Mouse (Mus musculus): ENCODE data around the gene Nup62.

Nup62 gene

DNA sequence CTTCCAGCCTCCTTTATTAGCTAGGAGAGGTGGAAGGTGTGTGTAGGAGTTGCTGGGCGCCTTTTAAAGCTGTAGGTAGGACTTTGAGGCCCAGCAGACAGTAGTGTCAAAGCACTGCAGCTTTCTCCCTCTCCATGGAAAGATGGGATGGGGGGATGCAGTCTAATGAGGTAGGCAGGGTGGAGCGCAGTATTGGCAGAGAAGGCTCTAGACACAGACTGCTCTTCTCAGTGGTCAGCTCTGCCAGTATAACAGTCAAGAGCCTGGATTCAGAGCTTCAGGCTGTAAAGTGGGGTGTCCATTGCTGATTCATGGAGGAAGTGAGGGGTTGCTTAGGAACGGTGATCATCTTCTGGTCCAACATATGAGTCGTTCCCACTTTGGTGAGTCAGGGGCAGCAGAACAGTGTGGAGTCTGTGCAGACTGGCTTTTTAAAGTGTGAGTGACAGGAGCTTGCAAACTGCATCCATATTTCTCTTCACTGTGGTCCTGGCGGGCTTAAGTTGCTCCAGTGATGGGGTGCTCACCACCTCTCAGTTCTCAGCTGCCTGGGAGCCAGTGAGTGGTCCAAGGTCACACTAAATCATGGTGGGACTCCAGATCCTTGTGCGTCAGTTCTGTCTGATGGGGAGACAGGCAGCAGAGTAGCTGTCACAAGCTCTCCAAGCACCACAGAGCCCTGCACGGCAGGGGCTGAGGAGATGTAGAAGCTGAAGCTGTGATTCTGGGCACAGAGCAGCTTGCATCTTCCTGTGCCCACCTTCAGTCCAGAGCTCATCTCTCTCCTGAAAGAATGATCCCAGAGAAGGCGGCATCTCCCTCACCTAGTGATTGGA, 35.1 kb downstream of the Nup62 start:
- CTCF ChIA-PET: interaction anchor here in 2 of 4 experiments (0.9 to 3.2 kb wide), 7 partner anchors 10 to 142 kb away, joined by 3 to 12 read pairs (median 3); partner anchors contain the start of gene Izumo2 (in 1 of the 2)
- POLR2A ChIA-PET: interaction anchor here (0.5 to 52.0 kb wide), 59 partner anchors 2 to 360 kb away, joined by 3 to 2007 read pairs (median 10); partner anchors contain the start of genes Atf5 (in 4 of the 4), Il4i1 (in 4 of the 4), Nup62 (in 4 of the 4) and Ptov1 (in 4 of the 4)

- ChIA-PET CTCF (interaction anchor here in 2 of 4 experiments (1.0 to 3.2 kb wide), 4 partner anchors 9 to 124 kb away, joined by 3 to 12 read pairs (median 3); no protein-coding TSS in a partner anchor), POLR2A (interaction anchor here in 3 of 4 experiments (0.5 to 52.0 kb wide), 21 partner anchors 3 to 164 kb away, joined by 3 to 2007 read pairs (median 34); partner anchors contain the start of genes Atf5 (in 3 of the 3), Il4i1 (in 3 of the 3), Nup62 (in 3 of the 3) and Ptov1 (in 3 of the 3))
These were observed 35.8 kb downstream of the Nup62 start for GRCm38 (mm10) chr7:44851625-44852234.

DNA sequence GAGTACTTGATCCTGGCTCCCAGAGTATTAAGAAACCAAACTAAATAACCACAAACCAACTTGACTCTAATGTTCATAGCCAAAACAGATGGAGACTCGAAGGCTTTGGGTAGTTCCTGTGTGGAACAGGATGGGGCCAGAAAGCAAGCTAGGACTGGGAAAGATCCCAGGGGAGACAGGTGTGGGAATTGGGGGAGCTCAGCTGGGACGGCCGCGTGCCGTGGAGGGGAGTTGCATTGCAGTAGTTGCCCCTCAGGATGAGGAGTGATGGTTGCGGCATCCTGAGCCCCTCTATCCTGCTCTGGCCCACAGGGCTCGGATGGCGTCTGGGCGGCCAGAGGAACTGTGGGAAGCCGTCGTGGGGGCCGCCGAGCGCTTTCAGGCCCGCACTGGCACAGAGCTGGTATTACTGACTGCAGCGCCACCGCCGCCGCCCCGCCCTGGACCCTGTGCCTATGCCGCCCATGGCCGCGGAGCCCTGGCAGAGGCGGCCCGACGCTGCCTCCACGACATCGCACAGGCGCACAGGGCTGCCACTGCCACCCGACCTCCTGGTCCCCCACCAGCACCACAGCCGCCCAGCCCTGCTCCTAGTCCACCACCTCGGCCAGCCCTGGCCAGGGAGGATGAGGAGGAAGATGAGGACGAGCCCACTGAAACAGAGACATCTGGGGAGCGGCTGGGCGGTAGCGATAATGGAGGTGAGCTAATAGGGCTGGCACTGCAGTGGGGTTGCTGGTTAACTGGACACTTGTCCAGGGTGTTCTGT, 36.6 kb downstream of the Nup62 start:
- ChIA-PET POLR2A (interaction anchor here in 3 of 4 experiments (0.6 to 52.0 kb wide), 14 partner anchors 3 to 211 kb away, joined by 3 to 2007 read pairs (median 26); partner anchors contain the start of genes Ptov1 (in 3 of the 3), Atf5 (in 2 of the 3), Il4i1 (in 2 of the 3) and Nup62 (in 2 of the 3)), CTCF (interaction anchor here in 2 of 4 experiments (1.1 to 3.2 kb wide), 3 partner anchors 8 to 28 kb away, joined by 3 to 12 read pairs (median 4); no protein-coding TSS in a partner anchor)

DNA sequence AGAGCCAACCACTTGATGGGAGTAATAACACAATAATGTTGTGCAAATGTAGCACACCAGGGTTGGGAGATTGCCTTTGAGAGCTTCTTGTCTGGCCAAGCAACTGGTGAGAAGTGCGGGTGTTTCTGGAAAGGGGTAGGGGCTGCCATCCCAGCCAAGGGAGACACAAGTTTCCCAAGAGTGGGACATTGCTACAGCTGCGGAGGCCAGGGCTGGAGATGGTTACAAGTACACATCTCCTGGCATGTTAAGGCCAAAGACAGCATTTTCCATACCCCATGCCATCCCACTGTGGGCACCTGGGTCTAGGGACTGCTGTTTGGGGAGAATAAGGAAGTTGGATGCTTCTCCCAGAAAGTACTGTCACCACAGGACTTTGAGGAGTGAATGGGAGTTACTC, 37.2 kb downstream of the Nup62 start:
- ChIA-PET POLR2A (interaction anchor here in 2 of 4 experiments (0.6 to 52.0 kb wide), 13 partner anchors 4 to 210 kb away, joined by 3 to 2007 read pairs (median 12); partner anchors contain the start of genes Atf5 (in 2 of the 2), Il4i1 (in 2 of the 2), Nup62 (in 2 of the 2) and Ptov1 (in 2 of the 2)), CTCF (interaction anchor here in 2 of 4 experiments (1.1 to 1.7 kb wide), 2 partner anchors 7 to 28 kb away, joined by 3 to 4 read pairs; no protein-coding TSS in a partner anchor)

DNA sequence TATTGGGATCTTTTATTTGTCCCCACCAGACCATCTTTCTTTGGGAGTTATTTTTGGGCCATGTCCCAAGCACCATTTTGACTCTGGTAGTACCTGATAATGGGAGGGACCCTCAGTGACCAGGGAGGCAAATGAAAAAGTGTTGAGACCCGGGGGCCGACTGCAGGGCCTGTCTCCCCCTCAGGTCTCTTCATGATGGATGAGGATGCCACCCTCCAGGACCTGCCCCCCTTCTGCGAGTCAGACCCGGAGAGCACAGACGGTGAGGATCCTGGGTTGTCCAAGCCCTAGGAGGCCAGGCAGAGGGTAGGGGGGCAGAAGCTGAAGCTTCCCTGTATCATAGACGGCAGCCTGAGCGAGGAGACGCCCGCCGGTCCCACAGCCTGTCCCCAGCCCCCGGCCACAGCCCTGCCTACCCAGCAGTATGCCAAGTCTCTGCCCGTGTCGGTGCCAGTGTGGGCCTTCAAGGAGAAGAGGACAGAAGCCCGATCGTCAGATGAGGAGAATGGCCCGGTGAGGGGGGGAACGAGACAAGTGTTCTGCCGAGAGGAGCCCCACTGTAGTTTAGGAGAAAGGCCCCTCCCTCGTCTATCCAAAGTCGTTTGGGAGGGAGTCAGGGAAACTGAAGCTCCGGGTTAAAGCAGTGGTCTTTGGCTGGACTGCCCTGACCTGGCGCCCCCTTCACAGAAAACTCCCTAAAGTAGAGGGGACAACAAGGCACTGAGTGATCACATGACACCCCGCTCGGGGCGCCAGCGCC, 37.9 kb downstream of the Nup62 start:
- CTCF ChIA-PET: interaction anchor here in 3 of 4 experiments (0.6 to 1.7 kb wide), 7 partner anchors 16 to 229 kb away, joined by 4 to 5 read pairs (median 4); partner anchors contain the start of gene Ptov1 (in 1 of the 3)
- POLR2A ChIA-PET: interaction anchor here (0.6 to 52.0 kb wide), 29 partner anchors 5 to 270 kb away, joined by 3 to 2007 read pairs (median 5); partner anchors contain the start of genes Atf5 (in 3 of the 4), Il4i1 (in 3 of the 4), Nup62 (in 3 of the 4) and Ptov1 (in 3 of the 4)

- CTCF ChIA-PET: interaction anchor here in 2 of 4 experiments (0.6 to 1.7 kb wide), 9 partner anchors 15 to 229 kb away, joined by 3 to 7 read pairs (median 4); partner anchors contain the start of gene Ptov1 (in 1 of the 2)
- POLR2A ChIA-PET: interaction anchor here (0.6 to 52.0 kb wide), 39 partner anchors 5 to 269 kb away, joined by 3 to 2007 read pairs (median 4); partner anchors contain the start of genes Atf5 (in 3 of the 4), Il4i1 (in 3 of the 4), Nup62 (in 3 of the 4) and Ptov1 (in 3 of the 4)
These were observed 38.6 kb downstream of the Nup62 start for GRCm38 (mm10) chr7:44854356-44855031.

GRCm38 (mm10) chr7:44855036-44855435, 39.1 kb downstream of the Nup62 start:
- POLR2A ChIA-PET: interaction anchor here in 3 of 4 experiments (0.6 to 52.0 kb wide), 35 partner anchors 6 to 265 kb away, joined by 3 to 2007 read pairs (median 4); partner anchors contain the start of genes Atf5 (in 3 of the 3), Il4i1 (in 3 of the 3), Nup62 (in 3 of the 3) and Ptov1 (in 3 of the 3)
- CTCF ChIA-PET: interaction anchor here in 2 of 4 experiments (0.7 to 1.7 kb wide), 7 partner anchors 15 to 162 kb away, joined by 3 to 7 read pairs (median 4); partner anchors contain the start of gene Ptov1 (in 1 of the 2)

- CTCF ChIA-PET: interaction anchor here in 1 of 4 experiments (0.6 to 0.8 kb wide), 2 partner anchors 31 to 111 kb away, joined by 3 read pairs; no protein-coding TSS in a partner anchor
- POLR2A ChIA-PET: interaction anchor here in 3 of 4 experiments (0.6 to 52.0 kb wide), 36 partner anchors 7 to 600 kb away, joined by 3 to 2007 read pairs (median 7); partner anchors contain the start of genes Atf5 (in 3 of the 3), Il4i1 (in 3 of the 3), Nup62 (in 3 of the 3) and Ptov1 (in 3 of the 3)
These were observed 40.5 kb downstream of the Nup62 start for GRCm38 (mm10) chr7:44856265-44856916.

DNA sequence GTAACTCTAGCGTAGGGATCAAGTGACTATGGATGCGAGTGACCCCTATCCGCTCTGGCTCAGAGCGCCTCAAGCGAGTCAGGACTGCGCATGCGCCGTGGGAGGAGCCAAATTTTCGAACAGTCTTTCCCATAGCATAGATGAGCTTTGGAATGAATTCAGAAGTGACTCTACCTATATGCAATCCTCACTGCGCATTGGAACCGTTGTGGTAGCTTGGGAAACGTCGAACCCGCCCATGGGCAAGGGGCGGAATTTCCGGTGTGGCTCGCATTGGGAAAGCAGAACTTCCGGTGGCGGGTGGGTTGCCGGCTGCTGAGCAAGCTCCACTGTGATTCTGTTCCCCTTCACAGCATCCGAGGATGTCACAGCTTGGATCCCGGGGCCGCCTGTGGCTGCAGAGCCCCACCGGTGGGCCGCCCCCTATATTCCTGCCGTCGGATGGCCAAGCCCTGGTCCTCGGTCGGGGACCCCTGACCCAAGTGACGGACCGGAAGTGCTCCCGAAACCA, 41.2 kb downstream of the Nup62 start, which contains the start of gene Pnkp:
Pnkp (plus strand) TSS at position 98 of the 511 bp plus-strand sequence.
- POLR2A ChIA-PET: interaction anchor here in 3 of 4 experiments (0.6 to 52.0 kb wide), 35 partner anchors 7 to 609 kb away, joined by 3 to 2007 read pairs (median 6); partner anchors contain the start of genes Atf5 (in 3 of the 3), Il4i1 (in 3 of the 3), Nup62 (in 3 of the 3) and Ptov1 (in 3 of the 3)
- CTCF ChIA-PET: interaction anchor here in 1 of 4 experiments (0.8 to 1.6 kb wide), 4 partner anchors 9 to 112 kb away, joined by 3 to 5 read pairs (median 4); partner anchors contain the start of genes Akt1s1, Ptov1 and Tbc1d17

DNA sequence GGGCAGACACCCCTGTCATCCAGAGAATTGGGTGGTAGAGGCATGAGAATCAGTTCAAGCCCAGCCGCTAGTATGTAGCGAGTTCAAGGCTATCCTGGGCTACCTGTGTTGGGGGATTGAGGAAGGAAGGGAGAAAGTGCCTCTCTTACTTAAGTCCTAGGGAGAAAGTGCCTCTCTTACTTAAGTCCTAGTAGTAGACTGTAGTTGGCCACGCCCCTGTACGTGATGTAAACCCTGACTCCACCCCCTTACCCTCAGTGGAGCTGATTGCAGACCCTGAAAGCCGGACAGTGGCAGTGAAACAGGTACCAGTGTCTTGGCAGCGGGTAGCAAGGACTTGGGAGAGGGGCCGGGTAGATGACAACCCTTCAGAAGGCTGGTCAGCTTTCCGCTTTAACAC, 42.0 kb downstream of the Nup62 start:
- ChIA-PET POLR2A (interaction anchor here (0.6 to 52.0 kb wide), 36 partner anchors 8 to 602 kb away, joined by 3 to 2007 read pairs (median 6); partner anchors contain the start of genes Akt1s1 (in 3 of the 4), Ptov1 (in 3 of the 4), Tbc1d17 (in 3 of the 4) and Atf5 (in 2 of the 4)), CTCF (interaction anchor here in 2 of 4 experiments (0.8 to 1.6 kb wide), 4 partner anchors 10 to 128 kb away, joined by 4 to 11 read pairs (median 4); partner anchors contain the start of genes Akt1s1 (in 1 of the 2), Ptov1 (in 1 of the 2) and Tbc1d17 (in 1 of the 2))

- CTCF ChIA-PET: interaction anchor here (0.6 to 2.2 kb wide), 26 partner anchors 7 to 207 kb away, joined by 3 to 15 read pairs (median 4); partner anchors contain the start of genes Ptov1 (in 3 of the 4), Tbc1d17 (in 2 of the 4), Akt1s1 (in 1 of the 4) and Ap2a1 (in 1 of the 4)
- POLR2A ChIA-PET: interaction anchor here in 3 of 4 experiments (0.6 to 52.0 kb wide), 24 partner anchors 9 to 246 kb away, joined by 3 to 2007 read pairs (median 5); partner anchors contain the start of genes Tbc1d17 (in 3 of the 3), Akt1s1 (in 2 of the 3), Il4i1 (in 2 of the 3) and Nup62 (in 2 of the 3)
These were observed 44.0 kb downstream of the Nup62 start for GRCm38 (mm10) chr7:44859896-44860295.

DNA sequence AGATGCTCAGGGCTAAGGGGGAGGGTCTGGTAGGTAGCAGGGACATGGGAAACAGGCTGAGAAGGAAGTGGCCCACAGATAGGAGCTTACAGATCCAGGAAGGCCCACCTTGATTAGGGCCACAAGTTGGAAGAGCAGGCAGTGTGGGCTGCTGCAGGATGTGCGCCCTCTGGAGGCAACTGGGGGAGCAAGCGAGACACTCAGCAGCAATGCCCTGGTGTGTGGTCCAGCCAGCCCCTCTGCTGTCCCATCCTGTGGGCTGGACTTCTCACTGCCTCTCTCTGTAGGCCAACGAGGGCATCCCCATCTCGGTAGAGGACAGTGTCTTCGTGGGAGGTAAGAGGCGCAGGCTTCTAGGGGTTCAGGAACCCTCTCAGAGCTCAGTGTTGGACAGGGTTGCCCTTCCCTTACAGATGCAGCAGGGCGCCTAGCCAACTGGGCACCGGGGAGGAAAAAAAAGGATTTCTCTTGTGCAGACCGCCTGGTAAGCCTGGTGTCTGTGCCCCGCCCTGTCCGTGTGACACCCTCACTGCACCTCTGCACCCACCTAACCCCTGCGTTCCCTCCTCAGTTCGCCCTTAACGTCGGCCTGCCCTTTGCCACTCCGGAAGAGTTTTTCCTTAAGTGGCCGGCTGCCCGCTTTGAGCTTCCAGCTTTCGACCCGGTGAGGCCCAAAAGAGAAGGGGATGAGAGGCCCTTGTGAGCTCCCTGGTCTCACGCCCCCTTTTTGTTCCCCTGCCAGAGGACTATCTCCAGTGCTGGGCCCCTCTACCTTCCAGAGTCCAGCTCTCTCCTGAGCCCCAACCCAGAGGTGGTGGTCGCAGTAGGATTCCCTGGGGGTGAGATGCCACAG, 44.9 kb downstream of the Nup62 start:
- ChIA-PET POLR2A (interaction anchor here in 3 of 4 experiments (0.6 to 52.0 kb wide), 32 partner anchors 8 to 537 kb away, joined by 3 to 2007 read pairs (median 4); partner anchors contain the start of genes Tbc1d17 (in 3 of the 3), Akt1s1 (in 2 of the 3), Il4i1 (in 2 of the 3) and Nup62 (in 2 of the 3)), CTCF (interaction anchor here (0.5 to 2.2 kb wide), 33 partner anchors 8 to 270 kb away, joined by 3 to 15 read pairs (median 4); partner anchors contain the start of genes Ptov1 (in 3 of the 4), Tbc1d17 (in 2 of the 4), Akt1s1 (in 1 of the 4) and Ap2a1 (in 1 of the 4))
